Mouse (Mus musculus) lung, embryonic 14.5 days (tissue): ENCODE results near the gene Gm20388. TPM values are rescaled to one million over a fixed set of nuclear protein-coding genes. Genes with fewer than 3 reads are reported as not detected.

Source experiments
- ATAC-seq: fragments of 200-750 bp; cut with Nextera tagmentation; 2 replicates; pipeline ENCODE4 v1.8.0; 2017; ENCODE audit warnings: mild to moderate bottlenecking, moderate TSS enrichment, moderate library complexity; ENCODE audit not compliant: insufficient read depth
- DNase-seq: peaks from one replicate; pipeline ENCODE4 v3.0.0-alpha.2; 2015
- H3K27ac ChIP-seq: fragments of 300-500 bp; sonication (generic); 2 replicates; pipeline ENCODE4 v1.5.1; 2014; ENCODE audit warnings: low read depth, mild to moderate bottlenecking, moderate library complexity
- H3K27me3 ChIP-seq: fragments of 300-500 bp; sonication (generic); 2 replicates; pipeline ENCODE4 v1.6.1; 2014; ENCODE audit warnings: low read length, control low read depth; ENCODE audit not compliant: insufficient read depth
- H3K36me3 ChIP-seq: fragments of 300-500 bp; sonication (generic); 2 replicates; pipeline ENCODE4 v1.6.1; 2014; ENCODE audit warnings: control low read depth; ENCODE audit not compliant: insufficient read depth
- H3K4me1 ChIP-seq: fragments of 300-500 bp; sonication (generic); 2 replicates; pipeline ENCODE4 v1.6.1; 2014; ENCODE audit warnings: antibody characterized with exemption, control low read depth; ENCODE audit not compliant: insufficient read depth
- H3K4me2 ChIP-seq: fragments of 300-500 bp; sonication (generic); 2 replicates; pipeline ENCODE4 v1.6.1; 2014; ENCODE audit warnings: mild to moderate bottlenecking
- H3K4me3 ChIP-seq: fragments of 300-500 bp; sonication (generic); 2 replicates; pipeline ENCODE4 v1.5.1; 2014; ENCODE audit warnings: low read depth, low read length
- H3K9ac ChIP-seq: fragments of 300-500 bp; sonication (generic); 2 replicates; pipeline ENCODE4 v1.6.1; 2014
- H3K9me3 ChIP-seq: fragments of 300-500 bp; sonication (generic); 2 replicates; pipeline ENCODE4 v1.6.1; 2016; ENCODE audit warnings: low read depth, low read length, control low read depth
- CTCF ChIP-seq: IDR thresholded peaks from 2 replicates; pipeline ENCODE4 v1.5.1; 2016; ENCODE audit warnings: antibody characterized with exemption, low read depth
- WGBS: fragments of 180-500 bp; shearing (Covaris S2); extraction: QIAGEN DNeasy Blood & Tissue Kit; methylation state at CpG from one replicate; pipeline ENCODE4 v1.1.7; 2014; 5-methylcytosine and 5-hydroxymethylcytosine counted together
- polyA plus RNA-seq: library from polyadenylated mRNA; unstranded; fragments of >200 nt; fragmentation: Nextera tagmentation; extraction: Ambion mirVana; gene quantifications from 2 replicates; pipeline ENCODE4 v1.2.1, GENCODE M21; 2014

Gene Gm20388
- polyA plus RNA-seq, 1 experiment from 2014 or later = not detected

GRCm38 (mm10) chr8:122558671-122559349 lies 2648.2 kb downstream of the Gm20388 start:
- Histone ChIP-seq H3K27ac (peak overlapping the region; percentile 51), H3K4me3 (no peak overlapping the region), H3K27me3 (no peaks in the 10 kb centered on the region), H3K9me3 (no peaks in the 10 kb centered on the region), H3K4me1 (peaks cover 15% of the 10 kb centered on the region), H3K4me2 (no peak overlapping the region), H3K36me3 (no peaks in the 10 kb centered on the region), H3K9ac (no peak overlapping the region)
- peak; percentile 51 for ATAC-seq
- peak; percentile 54 for TF ChIP-seq CTCF
- DNase-seq = peak; percentile 65
- 5% methylated on average over 12 of the region's 12 CpGs for WGBS

- peak overlapping the region; percentile 8; the same call in 1 of the 2 replicates for H3K27ac ChIP-seq
- TF ChIP-seq CTCF = no peak
- peaks cover 14% of the 10 kb centered on the region for H3K4me1 ChIP-seq
- no peaks in the 10 kb centered on the region for H3K36me3 ChIP-seq
- 73% methylated on average over 5 of the region's 5 CpGs for WGBS
- H3K9ac ChIP-seq = no peak overlapping the region
- no peaks in the 10 kb centered on the region for H3K9me3 ChIP-seq
- no peak overlapping the region for H3K4me2 ChIP-seq
- DNase-seq = no peak
- no peaks in the 10 kb centered on the region for H3K27me3 ChIP-seq
- ATAC-seq = no peak
- no peak overlapping the region for H3K4me3 ChIP-seq
Measured at GRCm38 (mm10) chr8:122561199-122561598, 2650.6 kb downstream of the Gm20388 start.

- no peak overlapping the region for H3K9ac ChIP-seq
- no peaks in the 10 kb centered on the region for H3K9me3 ChIP-seq
- no peak for ATAC-seq
- no peak overlapping the region for H3K4me2 ChIP-seq
- no peak overlapping the region for H3K4me3 ChIP-seq
- no peak for TF ChIP-seq CTCF
- 76% methylated on average over 25 of the region's 25 CpGs for WGBS
- H3K27me3 ChIP-seq = no peaks in the 10 kb centered on the region
- DNase-seq = no peak
- H3K36me3 ChIP-seq = peaks cover 7% of the 10 kb centered on the region
- H3K4me1 ChIP-seq = peaks cover 17% of the 10 kb centered on the region
- H3K27ac ChIP-seq = no peak overlapping the region
Measured at GRCm38 (mm10) chr8:122564363-122565352, 2654.0 kb downstream of the Gm20388 start.

GRCm38 (mm10) chr8:122566766-122567165 lies 2656.1 kb downstream of the Gm20388 start:
- peak overlapping the region; percentile 94 for H3K4me3 ChIP-seq
- H3K27me3 ChIP-seq = no peaks in the 10 kb centered on the region
- no peaks in the 10 kb centered on the region for H3K9me3 ChIP-seq
- no peak for TF ChIP-seq CTCF
- peaks cover 17% of the 10 kb centered on the region for H3K4me1 ChIP-seq
- WGBS = 26% methylated on average over 6 of the region's 6 CpGs
- peaks cover 28% of the 10 kb centered on the region for H3K36me3 ChIP-seq
- H3K9ac ChIP-seq = peak overlapping the region; percentile 94
- H3K4me2 ChIP-seq = peak overlapping the region; percentile 92
- ATAC-seq (no peak), DNase-seq (peak; percentile 30)
- H3K27ac ChIP-seq = peak overlapping the region; percentile 96

- TF ChIP-seq CTCF = no peak
- peak within 1 kb of the TSS; percentile 92 for H3K4me2 ChIP-seq
- H3K36me3 ChIP-seq = peaks cover 36% of the 10 kb centered on the region
- under 1% methylated on average over 62 of the region's 62 CpGs for WGBS
- H3K9me3 ChIP-seq = no peaks in the 10 kb centered on the region
- H3K4me1 ChIP-seq = peaks cover 17% of the 10 kb centered on the region
- H3K27ac ChIP-seq = peak within 1 kb of the TSS; percentile 96
- DNase-seq = peak; percentile 98
- H3K4me3 ChIP-seq = peak within 1 kb of the TSS; percentile 94
- peak within 1 kb of the TSS; percentile 94 for H3K9ac ChIP-seq
- H3K27me3 ChIP-seq = no peaks in the 10 kb centered on the region
- peak; percentile 94 for ATAC-seq
Measured at GRCm38 (mm10) chr8:122567361-122568108, 2656.9 kb downstream of the Gm20388 start, which contains the start of gene Cdt1. TSS of gene Cdt1 (plus strand) at chr8:122568015.

GRCm38 (mm10) chr8:122568109-122568504 lies 2657.5 kb downstream of the Gm20388 start:
- DNase-seq (no peak), ATAC-seq (peak; percentile 52; the same call in 1 of the 2 replicates)
- no peak for TF ChIP-seq CTCF
- no peaks in the 10 kb centered on the region for H3K27me3 ChIP-seq
- peak overlapping the region; percentile 94 for H3K9ac ChIP-seq
- peak overlapping the region; percentile 94 for H3K4me3 ChIP-seq
- H3K9me3 ChIP-seq = no peaks in the 10 kb centered on the region
- peaks cover 42% of the 10 kb centered on the region for H3K36me3 ChIP-seq
- WGBS = under 1% methylated on average over 34 of the region's 34 CpGs
- peak overlapping the region; percentile 92 for H3K4me2 ChIP-seq
- peak overlapping the region; percentile 96 for H3K27ac ChIP-seq
- peaks cover 17% of the 10 kb centered on the region for H3K4me1 ChIP-seq
